Comparison of ENCODE assay signal across 8 mouse cellular contexts in genomic region chr3:87909381-87909780, GRCm38 (mm10). TPM values are rescaled to one million over a fixed set of nuclear protein-coding genes. Genes with fewer than 3 reads are reported as not detected.
DNase-seq lines count a peak whose midpoint lies in the region; ATAC-seq and TF ChIP-seq lines count a peak whose summit lies in the region.

No protein-coding gene starts in this region.

- peaks cover 43% of the 10 kb centered on the region for H3K4me1 ChIP-seq in heart, embryonic 10.5 days
- peaks cover 43% of the 10 kb centered on the region for H3K4me1 ChIP-seq in embryonic facial prominence, embryonic 12.5 days
- H3K4me1 ChIP-seq in limb, embryonic 14.5 days (ENCODE audit: control insufficient read depth, insufficient read depth, low read length) = peaks cover 34% of the 10 kb centered on the region

- peak overlapping the region; percentile 99 for H3K27ac ChIP-seq in heart, embryonic 10.5 days
- H3K27ac ChIP-seq in embryonic facial prominence, embryonic 12.5 days = peak overlapping the region; percentile 87
- H3K27ac ChIP-seq in limb, embryonic 14.5 days (replicated peaks; ENCODE audit: low read depth, low read length) = no peak overlapping the region

- H3K9ac ChIP-seq in embryonic facial prominence, embryonic 12.5 days = no peak overlapping the region
- no peak overlapping the region for H3K9ac ChIP-seq in limb, embryonic 14.5 days (ENCODE audit: low read depth, low read length, severe bottlenecking)

- DNase-seq in heart, embryonic 10.5 days (ENCODE audit: low spot score) = no peak
- DNase-seq in heart, postnatal 4 days = no peak
- DNase-seq in 416B (ENCODE audit: low read depth) = peak; percentile 49
- DNase-seq in limb, embryonic 14.5 days (ENCODE audit: low spot score) = no peak
- no peak for DNase-seq in retina, embryonic 14.5 days (ENCODE audit: low spot score)
- no peak for DNase-seq in right cerebral cortex, postnatal 14 days
- no peak for DNase-seq in layer of hippocampus, postnatal 36 days

- no peaks in the 10 kb centered on the region for H3K27me3 ChIP-seq in heart, embryonic 10.5 days (ENCODE audit: insufficient read depth, poor library complexity, severe bottlenecking)
- no peaks in the 10 kb centered on the region for H3K27me3 ChIP-seq in embryonic facial prominence, embryonic 12.5 days
- no peaks in the 10 kb centered on the region for H3K27me3 ChIP-seq in limb, embryonic 14.5 days (ENCODE audit: control insufficient read depth, insufficient read depth, low read length)

- H3K36me3 ChIP-seq in heart, embryonic 10.5 days = peaks cover 23% of the 10 kb centered on the region
- peaks cover 16% of the 10 kb centered on the region for H3K36me3 ChIP-seq in embryonic facial prominence, embryonic 12.5 days
- H3K36me3 ChIP-seq in limb, embryonic 14.5 days (ENCODE audit: control insufficient read depth, insufficient read depth, low read length) = peaks cover 15% of the 10 kb centered on the region

- ATAC-seq in embryonic facial prominence, embryonic 12.5 days (ENCODE audit: insufficient number of reproducible peaks, insufficient read depth, low FRiP score, low TSS enrichment) = no peak
- no peak for ATAC-seq in limb, embryonic 14.5 days (ENCODE audit: low FRiP score, low read depth)

- TF ChIP-seq POLR2A in limb, embryonic 14.5 days (IDR thresholded peaks at IDR 0.05; ENCODE audit: borderline replicate concordance, extremely low read depth, insufficient read depth, insufficient read length) = no peak

- WGBS in heart, embryonic 10.5 days = 80% methylated on average over 2 of the region's 2 CpGs
- WGBS in embryonic facial prominence, embryonic 12.5 days = 88% methylated on average over 2 of the region's 2 CpGs
- 80% methylated on average over 2 of the region's 2 CpGs for WGBS in limb, embryonic 14.5 days

- peak overlapping the region; percentile 89 for H3K4me3 ChIP-seq in heart, embryonic 10.5 days
- peak overlapping the region; percentile 30; the same call in 1 of the 2 replicates for H3K4me3 ChIP-seq in embryonic facial prominence, embryonic 12.5 days
- 0 out of 2 replicates have a peak overlapping the region, but pooled peaks have one; percentile 27 for H3K4me3 ChIP-seq in limb, embryonic 14.5 days (replicated peaks; ENCODE audit: low read length)

- no peaks in the 10 kb centered on the region for H3K9me3 ChIP-seq in heart, embryonic 10.5 days
- H3K9me3 ChIP-seq in embryonic facial prominence, embryonic 12.5 days = no peaks in the 10 kb centered on the region
- no peaks in the 10 kb centered on the region for H3K9me3 ChIP-seq in limb, embryonic 14.5 days (ENCODE audit: control insufficient read depth, low read length)

- H3K4me2 ChIP-seq in embryonic facial prominence, embryonic 12.5 days (replicated peaks) = peak overlapping the region; percentile 93
- H3K4me2 ChIP-seq in limb, embryonic 14.5 days (replicated peaks; ENCODE audit: low read depth, low read length, severe bottlenecking) = peak overlapping the region; percentile 40

RNA-seq across cellular contexts. Expression of gene Hdgf, which starts 3.3 kb away (rescaled TPM):
- 182 and 248 TPM in 2 replicates for polyA plus RNA-seq in heart, embryonic 10.5 days (2016; fragmentation: Nextera tagmentation; extraction: Ambion mirVana)
- 100 to 1,000 TPM; 146 to 151 TPM for total RNA-seq in heart, postnatal 4 days (2021)
- 246 and 270 TPM in 2 replicates for polyA plus RNA-seq in embryonic facial prominence, embryonic 12.5 days (2016; fragmentation: Nextera tagmentation; extraction: Ambion mirVana)
- polyA plus RNA-seq in limb, embryonic 14.5 days (2012; rRNA removed) = 160 and 203 TPM in 2 replicates
- polyA plus RNA-seq in limb, embryonic 14.5 days (2014; fragmentation: Nextera tagmentation; extraction: Ambion mirVana) = 260 and 268 TPM in 2 replicates
- 100 to 1,000 TPM; 140 to 149 TPM for total RNA-seq in layer of hippocampus, postnatal 36 days (2021)

RNA-seq across cellular contexts. Expression of gene Mrpl24, which starts 9.9 kb away (rescaled TPM):
- 64.2 and 71.3 TPM in 2 replicates for polyA plus RNA-seq in heart, embryonic 10.5 days (2016; fragmentation: Nextera tagmentation; extraction: Ambion mirVana)
- 10 to 100 TPM; 68.2 to 68.9 TPM for total RNA-seq in heart, postnatal 4 days (2021)
- 71.4 and 72.9 TPM in 2 replicates for polyA plus RNA-seq in embryonic facial prominence, embryonic 12.5 days (2016; fragmentation: Nextera tagmentation; extraction: Ambion mirVana)
- 88.6 and 124 TPM in 2 replicates for polyA plus RNA-seq in limb, embryonic 14.5 days (2012; rRNA removed)
- polyA plus RNA-seq in limb, embryonic 14.5 days (2014; fragmentation: Nextera tagmentation; extraction: Ambion mirVana) = 66.2 and 75.7 TPM in 2 replicates
- 10 to 100 TPM; 54.7 to 59.8 TPM for total RNA-seq in layer of hippocampus, postnatal 36 days (2021)

RNA-seq across cellular contexts. Expression of gene Isg20l2, which starts 20.7 kb away (rescaled TPM):
- polyA plus RNA-seq in heart, embryonic 10.5 days (2016; fragmentation: Nextera tagmentation; extraction: Ambion mirVana) = 39.6 and 55.1 TPM in 2 replicates
- total RNA-seq in heart, postnatal 4 days (2021) = 10 to 100 TPM; 20.1 to 21.2 TPM
- 75.4 and 80.1 TPM in 2 replicates for polyA plus RNA-seq in embryonic facial prominence, embryonic 12.5 days (2016; fragmentation: Nextera tagmentation; extraction: Ambion mirVana)
- 35.7 and 39.7 TPM in 2 replicates for polyA plus RNA-seq in limb, embryonic 14.5 days (2012; rRNA removed)
- polyA plus RNA-seq in limb, embryonic 14.5 days (2014; fragmentation: Nextera tagmentation; extraction: Ambion mirVana) = 26.7 and 27.0 TPM in 2 replicates
- 10 to 100 TPM; 15.0 TPM for total RNA-seq in layer of hippocampus, postnatal 36 days (2021)

RNA-seq across cellular contexts. Expression of gene Rrnad1, which starts 21.1 kb away (rescaled TPM):
- 16.8 and 21.0 TPM in 2 replicates for polyA plus RNA-seq in heart, embryonic 10.5 days (2016; fragmentation: Nextera tagmentation; extraction: Ambion mirVana)
- total RNA-seq in heart, postnatal 4 days (2021) = 1 to 10 TPM; 7.7 to 8.9 TPM
- 23.2 and 23.8 TPM in 2 replicates for polyA plus RNA-seq in embryonic facial prominence, embryonic 12.5 days (2016; fragmentation: Nextera tagmentation; extraction: Ambion mirVana)
- 53.6 and 61.8 TPM in 2 replicates for polyA plus RNA-seq in limb, embryonic 14.5 days (2012; rRNA removed)
- polyA plus RNA-seq in limb, embryonic 14.5 days (2014; fragmentation: Nextera tagmentation; extraction: Ambion mirVana) = 15.6 and 18.7 TPM in 2 replicates
- total RNA-seq in layer of hippocampus, postnatal 36 days (2021) = 10 to 100 TPM; 23.5 to 27.9 TPM

RNA-seq across cellular contexts. Expression of gene Prcc, which starts 24.0 kb away (rescaled TPM):
- 11.8 and 13.6 TPM in 2 replicates for polyA plus RNA-seq in heart, embryonic 10.5 days (2016; fragmentation: Nextera tagmentation; extraction: Ambion mirVana)
- total RNA-seq in heart, postnatal 4 days (2021) = 10 to 100 TPM; 56.2 to 56.9 TPM
- 15.5 and 16.0 TPM in 2 replicates for polyA plus RNA-seq in embryonic facial prominence, embryonic 12.5 days (2016; fragmentation: Nextera tagmentation; extraction: Ambion mirVana)
- 48.5 and 50.6 TPM in 2 replicates for polyA plus RNA-seq in limb, embryonic 14.5 days (2012; rRNA removed)
- 15.8 and 16.8 TPM in 2 replicates for polyA plus RNA-seq in limb, embryonic 14.5 days (2014; fragmentation: Nextera tagmentation; extraction: Ambion mirVana)
- 10 to 100 TPM; 58.3 to 58.6 TPM for total RNA-seq in layer of hippocampus, postnatal 36 days (2021)

Comparison
In these comparisons a context has a peak if more than half of its experiments do, and no peak if none do; other contexts are left out.
1. H3K4me3 ChIP-seq: peak in every context shown above with its lines; median percentile 89 in heart, embryonic 10.5 days; 30 in embryonic facial prominence, embryonic 12.5 days; 27 in limb, embryonic 14.5 days.